Mouse (Mus musculus) heart, adult 11 months (tissue): ENCODE data around the gene Lyl1.
A peak's percentile ranks its signal among the peaks of the same experiment; 100 is the strongest.

ENCODE experiments used
- DNase-seq: peaks from one replicate; pipeline ENCODE4 v3.0.0; 2022

Gene Lyl1

GRCm38 (mm10) chr8:84722850-84723570, 21.8 kb downstream of the Lyl1 start, which contains the start of gene G430095P16Rik:
Gene G430095P16Rik (plus strand): TSS chr8:84723007.
- peak; percentile 99 for DNase-seq

- DNase-seq: no peak
These were observed 22.3 kb downstream of the Lyl1 start for GRCm38 (mm10) chr8:84723571-84723900.

- no peak for DNase-seq
These were observed 23.4 kb downstream of the Lyl1 start for GRCm38 (mm10) chr8:84724683-84725082.

GRCm38 (mm10) chr8:84725246-84725940, 24.1 kb downstream of the Lyl1 start:
- peak; percentile 95 for DNase-seq

- DNase-seq: peak; percentile 97
These were observed 24.6 kb downstream of the Lyl1 start for GRCm38 (mm10) chr8:84725941-84726259.

- DNase-seq: no peak
These were observed 27.2 kb downstream of the Lyl1 start for GRCm38 (mm10) chr8:84728474-84728873.

GRCm38 (mm10) chr8:84729921-84730362, 28.7 kb downstream of the Lyl1 start:
- DNase-seq: peak; percentile 98

GRCm38 (mm10) chr8:84730541-84731370, 29.5 kb downstream of the Lyl1 start:
- peak; percentile 99 for DNase-seq

GRCm38 (mm10) chr8:84731371-84732177, 30.3 kb downstream of the Lyl1 start:
- no peak for DNase-seq

GRCm38 (mm10) chr8:84732545-84732944, 31.3 kb downstream of the Lyl1 start:
- DNase-seq: peak; percentile 92

- DNase-seq: peak; percentile 96
These were observed 31.7 kb downstream of the Lyl1 start for GRCm38 (mm10) chr8:84732996-84733395.

- DNase-seq: no peak
These were observed 32.7 kb downstream of the Lyl1 start for GRCm38 (mm10) chr8:84733959-84734358.

- DNase-seq: no peak
These were observed 33.4 kb downstream of the Lyl1 start for GRCm38 (mm10) chr8:84734680-84735079.

GRCm38 (mm10) chr8:84735597-84735996, 34.3 kb downstream of the Lyl1 start:
- DNase-seq: peak; percentile 97

- DNase-seq: no peak
These were observed 35.3 kb downstream of the Lyl1 start for GRCm38 (mm10) chr8:84736521-84736920.

- peak; percentile 99 for DNase-seq
These were observed 36.4 kb downstream of the Lyl1 start for GRCm38 (mm10) chr8:84737608-84738007.

GRCm38 (mm10) chr8:84738266-84738665, 37.0 kb downstream of the Lyl1 start:
- peak; percentile 96 for DNase-seq

- DNase-seq: peak; percentile 92
These were observed 37.6 kb downstream of the Lyl1 start for GRCm38 (mm10) chr8:84738715-84739400.

- peak; percentile 93 for DNase-seq
These were observed 38.1 kb downstream of the Lyl1 start for GRCm38 (mm10) chr8:84739401-84739742.

GRCm38 (mm10) chr8:84740895-84741843, 39.9 kb downstream of the Lyl1 start:
- peak; percentile 93 for DNase-seq
